Mouse (Mus musculus) thymus, postnatal 10 days (tissue): ENCODE results near the gene Fgfr2.
A peak's percentile ranks its signal among the peaks of the same experiment; 100 is the strongest.

ENCODE experiments used
- DNase-seq, 2 experiments: peaks; one replicate each; pipeline ENCODE4 v3.0.0; 2021; ENCODE audit warnings: low spot score in 2 of 2

The Fgfr2 gene

DNA sequence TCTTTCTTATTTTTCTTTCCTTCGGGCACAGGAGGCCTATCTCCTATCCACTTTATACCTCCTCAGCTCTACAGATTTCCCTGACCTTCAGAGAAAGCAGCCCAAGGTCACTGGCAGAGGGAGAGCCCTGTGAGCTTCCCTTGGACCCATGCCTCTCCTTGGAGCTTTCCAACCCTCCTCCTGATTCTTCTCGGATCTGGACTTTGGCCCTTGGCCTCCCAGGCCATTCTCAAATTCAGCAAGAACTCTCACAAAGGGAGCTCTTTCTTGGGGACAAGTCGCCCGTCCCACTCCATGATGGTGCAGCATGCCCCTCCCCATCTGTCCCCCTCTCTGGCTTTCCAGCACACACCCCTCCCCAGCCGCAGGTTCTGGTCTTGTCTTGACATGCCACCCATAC lies 2172.1 kb downstream of the Fgfr2 start:
- DNase-seq, result no peak

GRCm38 (mm10) chr7:130950482-130950881 lies 2172.7 kb downstream of the Fgfr2 start:
- DNase-seq, result no peak

DNA sequence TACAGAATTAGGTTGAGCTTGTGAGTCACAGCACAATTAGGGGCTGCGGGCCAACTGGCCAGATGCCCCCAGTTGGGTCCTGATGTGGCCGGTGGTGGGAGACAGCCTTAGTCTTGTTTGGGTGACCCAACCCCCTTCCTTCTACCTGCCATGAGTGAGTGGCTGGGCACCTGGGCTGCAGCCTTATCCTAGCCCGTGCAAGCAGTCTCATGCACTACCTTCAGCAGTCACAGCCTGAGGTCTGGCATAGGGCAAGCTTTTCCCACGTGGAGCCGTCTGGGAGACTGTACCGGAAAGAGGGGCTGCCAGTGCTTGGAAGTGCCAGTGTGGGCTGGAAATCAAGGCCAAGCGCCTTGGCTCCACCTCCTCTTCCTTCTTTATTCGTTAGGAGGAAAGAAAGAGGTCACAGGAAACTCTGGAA lies 2173.8 kb downstream of the Fgfr2 start:
- no peak for DNase-seq

- no peak for DNase-seq
These were observed 2174.5 kb downstream of the Fgfr2 start for GRCm38 (mm10) chr7:130948563-130949208.

- DNase-seq, result no peak
These were observed 2176.8 kb downstream of the Fgfr2 start for GRCm38 (mm10) chr7:130946303-130946702.

DNA sequence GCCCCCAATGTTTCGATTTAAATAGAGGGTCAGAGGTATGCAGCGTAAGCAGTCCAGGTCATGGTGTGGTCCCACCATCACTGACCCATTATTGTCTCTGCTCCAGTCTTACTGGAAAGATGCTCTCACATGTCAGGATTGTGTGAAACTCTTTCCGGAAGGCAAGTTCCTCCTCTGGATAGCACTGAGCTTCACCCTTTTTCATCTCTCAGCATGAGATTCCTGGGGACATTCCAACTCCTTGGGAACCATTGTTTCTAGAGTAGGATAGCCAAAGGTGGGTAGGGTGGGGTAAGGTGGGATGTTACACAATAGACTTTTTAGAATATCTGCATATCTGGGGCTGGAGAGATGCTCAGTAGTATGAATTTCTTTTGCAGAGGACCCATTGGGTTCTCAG lies 2177.4 kb downstream of the Fgfr2 start:
- DNase-seq, result no peak

- no peak for DNase-seq
These were observed 2178.2 kb downstream of the Fgfr2 start for GRCm38 (mm10) chr7:130944766-130945475.

DNA sequence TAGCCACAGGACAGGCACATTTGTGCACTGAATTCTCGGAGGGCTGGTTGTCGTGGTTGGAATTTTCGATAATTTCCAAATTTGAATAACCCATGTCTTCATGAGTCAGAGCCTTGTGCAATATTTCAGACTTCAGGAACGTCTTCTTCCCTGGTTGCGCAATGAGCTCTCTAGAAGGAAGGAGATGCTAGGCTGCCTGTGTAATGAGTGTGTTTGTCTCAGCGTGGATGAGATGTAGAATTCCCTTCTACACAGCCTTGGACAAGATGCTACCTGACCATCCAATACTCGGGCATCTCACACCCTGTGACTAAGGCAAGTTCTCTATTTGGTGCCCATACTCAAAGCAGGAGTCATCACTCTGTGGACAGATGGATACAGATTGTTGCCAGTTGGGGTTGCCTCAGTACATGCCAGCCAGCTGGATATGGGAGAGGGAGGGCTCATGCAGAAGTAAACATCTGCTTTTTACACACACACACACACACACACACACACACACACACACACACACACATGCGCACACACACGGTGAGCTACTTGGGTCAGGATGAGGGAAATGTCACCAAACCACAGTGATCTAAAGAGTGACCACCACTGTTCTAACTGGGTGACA lies 2179.8 kb downstream of the Fgfr2 start:
- no peak for DNase-seq

DNA sequence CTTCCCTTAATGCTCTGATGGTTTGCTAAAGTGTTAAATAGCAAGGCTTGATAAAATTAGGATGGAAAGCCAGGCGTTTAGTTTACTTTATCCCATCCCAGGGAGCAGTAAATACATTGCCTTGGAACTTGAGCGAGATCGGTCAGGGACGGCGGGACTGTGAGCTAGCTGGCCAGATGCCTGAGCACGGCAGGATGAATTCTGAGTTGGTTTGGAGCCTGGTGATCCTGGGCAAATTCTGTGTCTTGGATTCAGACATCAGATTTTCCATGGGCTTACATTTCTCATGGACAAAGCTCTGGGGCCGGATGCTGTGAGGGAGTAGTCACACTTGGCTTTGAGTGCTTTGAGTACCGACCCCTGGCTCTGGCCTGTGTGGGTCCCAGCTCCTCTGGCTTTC lies 2182.4 kb downstream of the Fgfr2 start:
- no peak for DNase-seq

DNA sequence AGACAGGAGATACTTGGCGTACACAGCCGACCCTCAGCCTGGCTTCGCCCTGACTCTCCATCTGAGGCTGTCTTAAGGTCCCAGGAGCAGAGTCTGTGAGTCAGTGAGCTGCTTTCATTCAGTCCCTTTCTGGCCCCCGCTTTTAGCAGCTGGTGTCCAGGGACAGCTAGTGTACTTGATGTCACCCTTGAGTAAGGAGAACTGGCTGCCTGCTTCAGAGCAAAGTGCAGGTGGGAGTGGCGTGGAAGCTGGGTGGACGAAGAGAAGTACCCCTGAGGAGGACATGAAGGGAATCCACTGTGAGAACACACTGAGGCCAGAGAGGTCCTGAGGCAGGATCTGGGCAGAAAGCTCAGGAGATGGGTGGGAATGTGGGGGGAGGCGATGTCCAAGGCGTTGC lies 2184.3 kb downstream of the Fgfr2 start:
- no peak for DNase-seq

- no peak for DNase-seq
These were observed 2185.1 kb downstream of the Fgfr2 start for GRCm38 (mm10) chr7:130938005-130938404.

DNA sequence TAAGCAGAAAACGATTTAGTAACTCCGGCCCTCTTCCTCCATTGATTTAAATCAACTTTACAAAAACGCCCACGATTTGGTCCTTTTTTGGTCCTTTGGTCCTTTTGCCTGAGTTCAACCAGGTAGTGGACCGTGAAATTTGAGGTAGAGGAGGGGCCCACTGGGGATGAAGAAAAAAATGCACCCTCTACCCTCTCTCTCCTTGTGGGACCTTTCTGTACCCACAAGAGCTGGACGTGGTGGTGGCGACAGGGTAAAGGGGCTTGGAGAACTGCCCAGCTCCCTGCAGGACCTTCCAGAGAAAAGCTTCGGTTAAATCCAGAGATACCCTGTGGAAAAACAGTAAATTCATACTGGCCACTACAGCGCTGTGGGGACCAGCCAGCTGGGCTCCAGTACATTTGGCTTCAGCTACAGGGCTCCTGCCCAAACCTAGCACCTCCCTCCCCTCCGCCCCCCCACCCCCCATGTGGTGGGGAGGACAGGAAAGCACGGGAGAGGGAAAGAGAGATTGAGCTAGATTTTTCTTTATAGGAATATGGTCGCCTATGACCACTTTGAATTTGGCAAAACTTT lies 2185.8 kb downstream of the Fgfr2 start:
- no peak for DNase-seq

DNA sequence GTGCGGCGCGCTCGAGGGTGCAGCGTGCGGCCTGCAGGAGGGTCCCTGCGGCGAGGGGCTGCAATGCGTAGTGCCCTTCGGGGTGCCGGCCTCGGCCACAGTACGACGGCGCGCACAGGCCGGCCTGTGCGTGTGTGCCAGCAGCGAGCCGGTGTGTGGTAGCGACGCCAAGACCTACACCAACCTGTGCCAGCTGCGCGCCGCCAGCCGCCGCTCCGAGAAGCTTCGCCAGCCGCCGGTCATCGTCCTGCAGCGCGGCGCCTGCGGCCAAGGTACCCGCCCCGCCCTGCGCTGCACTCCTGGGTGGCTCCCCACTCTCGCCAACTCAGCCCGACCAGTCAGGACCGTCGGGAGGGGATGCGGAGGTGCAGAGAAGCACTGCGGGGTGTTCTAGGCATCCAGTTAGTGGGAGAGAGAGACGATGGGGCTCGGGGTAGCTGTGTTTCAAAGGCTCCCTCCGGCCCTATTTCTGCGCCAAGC lies 2186.6 kb downstream of the Fgfr2 start:
- no peak for DNase-seq

GRCm38 (mm10) chr7:130935793-130936471 lies 2187.2 kb downstream of the Fgfr2 start, which contains the start of gene Htra1:
Gene Htra1, plus strand, starts transcription at chr7:130936111.
- DNase-seq, result peak in 1 of 2 experiments; percentile 18

DNA sequence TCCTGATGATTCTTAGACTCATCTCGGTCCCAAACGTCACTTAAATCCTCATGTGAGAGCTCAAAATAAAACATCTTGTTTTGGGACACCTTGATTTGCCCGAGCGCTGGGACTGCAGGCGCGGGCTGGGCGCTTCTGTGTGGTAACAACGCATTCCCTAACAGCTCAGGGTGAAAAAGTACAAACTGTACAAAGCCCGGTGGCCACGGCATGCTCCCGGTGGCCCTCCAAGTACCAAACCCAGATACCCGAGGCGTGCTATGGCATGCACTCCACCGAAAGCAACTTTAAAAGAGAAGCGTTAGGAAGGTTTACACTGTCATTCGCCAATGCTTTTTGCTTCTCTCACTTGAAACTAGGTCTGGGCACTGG lies 2187.7 kb downstream of the Fgfr2 start:
- DNase-seq, result no peak

DNA sequence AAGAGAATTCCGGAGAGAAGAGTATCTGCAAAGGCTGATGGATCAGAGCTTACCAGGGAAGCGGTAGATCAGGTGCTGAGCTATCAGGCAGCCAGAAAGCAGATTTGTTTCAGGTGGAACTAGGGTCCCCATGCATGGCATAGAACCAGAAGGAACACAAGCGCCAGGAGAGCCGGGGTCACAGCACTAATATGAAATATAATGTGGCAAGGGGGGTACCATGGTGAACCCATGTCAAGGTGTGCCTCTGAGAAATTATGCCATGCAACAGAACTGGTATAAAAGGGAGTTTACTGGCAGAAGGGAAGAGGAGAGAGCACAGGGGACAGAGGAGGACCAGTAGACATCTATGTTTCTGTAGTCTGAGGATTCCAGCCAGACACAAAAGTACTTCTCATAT lies 2188.5 kb downstream of the Fgfr2 start:
- DNase-seq, result no peak

GRCm38 (mm10) chr7:130932921-130933320 lies 2190.2 kb downstream of the Fgfr2 start:
- no peak for DNase-seq

DNA sequence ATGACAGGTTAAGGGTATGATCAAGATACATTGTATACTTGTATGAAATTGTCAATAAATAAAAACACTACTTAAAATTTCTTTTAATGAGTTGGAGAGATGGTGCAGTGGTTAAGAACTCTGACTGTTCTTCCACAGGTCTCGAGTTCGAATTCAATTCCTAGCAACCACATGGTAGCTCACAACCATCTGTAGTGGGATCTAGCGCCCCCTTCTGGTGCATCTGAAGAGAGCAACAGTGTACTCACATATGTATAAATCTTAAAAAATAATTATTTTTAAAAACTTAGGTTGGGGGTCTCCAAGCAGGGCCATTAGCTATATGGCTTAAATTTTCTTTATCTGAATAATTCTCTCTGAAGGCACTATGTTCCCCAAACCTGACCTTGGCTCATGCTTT lies 2192.7 kb downstream of the Fgfr2 start:
- no peak for DNase-seq

DNA sequence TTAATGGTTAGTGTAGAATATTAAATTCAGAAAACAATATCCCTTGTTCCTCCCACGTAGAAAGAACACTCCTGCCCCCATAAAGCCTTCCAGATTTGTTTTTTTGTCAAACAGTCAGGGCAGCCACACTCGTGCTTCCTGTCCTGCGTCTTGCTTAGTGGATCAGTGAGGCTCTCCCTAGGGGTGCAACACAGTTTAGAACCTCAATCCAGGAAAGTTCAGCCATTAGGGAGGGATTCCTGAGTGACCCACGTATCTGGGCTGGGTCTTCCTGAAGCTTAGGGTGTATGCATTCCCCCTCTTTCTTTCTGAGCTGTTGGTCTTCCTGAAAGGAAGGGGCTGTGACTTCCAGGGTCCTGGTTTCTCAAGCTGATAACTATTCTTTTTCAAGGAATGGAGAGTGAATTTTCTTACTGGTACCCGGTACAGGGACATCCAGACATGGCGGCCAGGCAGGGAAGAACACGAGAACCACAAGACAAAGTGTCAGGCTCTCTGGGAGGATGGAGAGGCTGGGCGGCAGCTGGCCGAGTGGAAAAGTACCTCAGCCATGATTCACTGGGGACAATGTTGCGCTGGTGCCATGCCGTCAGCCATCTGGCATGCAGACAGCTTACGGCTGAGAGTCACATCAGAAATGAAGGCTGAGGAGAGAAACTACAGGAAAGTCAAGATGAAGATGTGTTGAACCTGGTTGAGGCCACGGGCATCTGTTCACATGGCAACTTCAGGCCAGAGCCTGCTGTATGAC lies 2200.0 kb downstream of the Fgfr2 start:
- no peak for DNase-seq

- no peak for DNase-seq
These were observed 2204.9 kb downstream of the Fgfr2 start for GRCm38 (mm10) chr7:130918260-130918659.

GRCm38 (mm10) chr7:130914693-130915363 lies 2208.3 kb downstream of the Fgfr2 start:
- peak in 1 of 2 experiments; percentile 48 for DNase-seq
